Mouse (Mus musculus): ENCODE measurements at regions not wholly inside any gene's neighbourhood (a gene's known extent, or its start where the extent isn't known, plus 50 kb on each side); places are given as distances from the start of the nearest gene placed in this dataset.

DNA sequence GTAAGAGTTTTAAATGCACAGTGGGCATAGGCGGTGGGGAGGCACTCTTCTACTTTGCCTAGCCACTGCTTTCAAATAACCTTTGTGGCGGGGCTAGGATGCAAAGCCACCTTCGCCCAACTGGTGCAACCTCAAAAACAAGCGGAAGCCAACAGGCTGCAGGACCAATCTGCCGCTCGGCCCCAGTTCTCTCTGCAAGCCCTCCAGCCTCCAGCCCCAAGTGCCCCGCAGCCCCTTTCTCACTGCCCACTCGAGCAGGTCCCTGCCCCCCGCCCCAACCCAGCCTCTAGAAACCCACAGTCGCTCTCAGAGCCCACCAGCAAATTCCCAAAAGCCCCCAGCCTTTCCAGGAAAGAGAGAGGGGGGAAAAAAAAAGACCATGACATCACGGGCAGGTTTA, 89.6 kb upstream of the Ssbp2 start:
- DNase-seq: peak; percentile 54 to 71

DNA sequence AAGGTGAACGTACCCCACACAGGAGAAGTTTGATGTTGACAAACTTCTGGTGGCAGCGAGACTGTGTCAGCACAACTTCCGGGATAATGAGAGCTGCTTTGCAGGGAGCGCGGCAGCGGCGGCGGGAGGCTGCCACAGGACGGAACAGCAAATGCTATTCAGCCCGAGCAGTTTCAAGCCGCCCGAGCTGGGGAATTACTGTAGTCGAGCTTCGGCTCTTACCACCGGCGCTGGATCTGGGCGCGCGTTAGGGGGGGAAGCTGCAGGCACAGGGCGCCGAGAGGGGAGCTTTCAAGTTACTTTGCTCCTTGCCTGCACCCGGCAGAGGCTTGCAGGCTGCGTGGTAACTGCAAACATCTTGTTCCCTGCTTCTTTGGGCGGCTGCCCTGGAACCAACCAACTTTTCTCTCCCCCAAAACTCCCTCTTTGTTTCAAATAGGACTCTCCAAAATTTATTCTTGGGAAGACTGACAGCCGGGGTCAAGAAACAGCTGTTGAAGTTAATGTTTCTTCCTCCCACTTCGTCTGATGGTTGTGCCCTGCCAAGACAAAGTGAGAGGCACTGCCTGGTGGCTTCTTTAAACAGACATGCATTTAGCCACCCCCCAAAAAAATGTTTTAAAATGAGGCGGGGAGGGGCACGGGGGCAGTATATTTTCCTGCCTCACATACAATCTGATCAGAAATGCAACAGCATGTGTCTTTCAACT, 89.0 kb upstream of the Ssbp2 start:
- peak; percentile 97 for DNase-seq

DNA sequence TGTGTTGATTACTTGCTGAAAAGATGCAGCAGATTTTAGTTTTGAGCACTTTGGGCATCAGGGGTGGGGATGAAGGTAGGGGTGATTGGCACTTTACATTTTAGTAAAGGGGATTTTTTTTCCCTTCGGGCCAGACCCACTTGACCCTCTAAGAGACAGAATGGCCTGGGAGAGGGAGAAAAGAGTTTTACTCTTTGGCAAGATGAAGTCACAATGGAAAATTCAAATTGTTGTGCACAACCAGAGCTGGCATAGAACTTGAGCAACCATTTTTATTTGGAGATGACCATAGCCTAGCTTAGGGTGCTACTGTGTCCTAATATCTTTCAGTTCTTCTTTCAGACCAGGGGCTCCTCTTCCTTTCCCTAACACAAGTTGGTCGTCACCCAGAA, 88.5 kb upstream of the Ssbp2 start:
- DNase-seq: no peak

DNA sequence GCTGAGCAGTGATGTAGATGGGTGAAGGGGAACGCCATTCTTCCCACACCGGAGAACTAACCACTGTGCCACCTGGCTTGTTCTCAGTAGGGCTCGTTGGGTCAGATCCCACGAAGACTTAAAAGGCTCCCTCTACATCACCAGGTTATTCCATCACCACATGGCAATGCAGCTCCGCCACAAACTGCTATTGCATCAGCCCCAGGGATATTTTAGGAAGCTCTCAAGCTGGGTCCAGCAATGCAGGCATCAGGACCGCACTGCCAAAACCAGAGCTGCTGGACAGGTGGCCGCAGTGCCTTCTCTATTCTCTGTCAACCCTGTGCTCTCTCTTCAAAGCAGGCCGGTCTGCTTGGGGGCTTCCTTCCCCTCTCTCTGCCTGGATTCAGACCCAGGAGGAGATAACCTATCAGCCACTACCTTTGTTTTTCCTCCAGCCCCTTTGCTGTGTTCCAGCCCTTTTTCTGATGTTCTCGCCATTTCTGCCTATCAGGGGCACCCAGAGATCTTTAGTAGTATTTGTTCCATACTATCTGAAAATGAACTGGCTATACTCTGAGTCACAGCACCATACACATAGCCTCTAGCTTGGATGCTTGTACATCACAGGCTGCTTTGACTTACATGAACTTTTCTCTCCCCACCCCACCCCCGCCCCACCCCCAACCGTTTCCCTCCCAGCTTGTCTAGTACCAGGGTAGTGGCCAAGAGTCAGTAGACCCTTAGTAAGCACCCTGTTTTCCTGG, 87.8 kb upstream of the Ssbp2 start:
- DNase-seq: no peak

DNA sequence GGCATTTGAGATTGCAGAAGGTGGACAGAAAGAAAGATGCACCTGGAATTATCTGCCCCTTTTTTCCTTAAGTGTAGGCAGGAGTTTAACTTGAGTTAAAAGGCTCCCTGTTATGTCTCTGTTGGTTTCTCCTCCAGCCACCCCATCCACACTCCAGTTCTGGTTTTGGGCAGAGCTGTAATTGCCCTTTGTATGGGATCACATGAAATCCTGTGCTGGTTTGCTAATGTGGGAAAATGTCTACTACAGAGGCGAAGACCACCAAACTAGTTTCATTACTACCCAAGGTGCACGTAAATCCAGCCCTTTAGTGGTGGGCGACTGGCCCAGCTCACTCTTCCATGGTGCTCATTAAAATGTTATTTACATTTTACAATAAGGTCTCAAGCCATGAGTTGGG, 85.9 kb upstream of the Ssbp2 start:
- peak; percentile 82 for DNase-seq

DNA sequence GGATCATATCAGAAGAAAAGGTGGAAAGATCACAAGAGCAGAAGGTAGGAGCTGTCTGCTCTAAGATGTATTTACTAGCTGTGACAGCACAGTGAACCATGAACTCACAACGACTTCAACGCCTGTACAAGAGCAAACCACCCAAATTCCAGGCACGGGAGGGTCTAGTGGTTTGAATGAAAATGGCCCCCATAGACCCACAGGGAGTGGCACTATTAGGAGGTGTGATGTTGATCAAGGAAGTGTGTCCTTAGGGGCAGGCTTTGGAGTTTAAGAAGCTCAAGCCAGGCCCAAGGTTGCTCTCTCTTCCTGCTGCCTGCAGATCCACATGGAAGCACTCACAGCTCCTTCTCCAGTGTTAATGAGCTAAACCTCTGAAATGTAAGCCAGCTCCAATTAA, 83.5 kb upstream of the Ssbp2 start:
- no peak for DNase-seq

DNA sequence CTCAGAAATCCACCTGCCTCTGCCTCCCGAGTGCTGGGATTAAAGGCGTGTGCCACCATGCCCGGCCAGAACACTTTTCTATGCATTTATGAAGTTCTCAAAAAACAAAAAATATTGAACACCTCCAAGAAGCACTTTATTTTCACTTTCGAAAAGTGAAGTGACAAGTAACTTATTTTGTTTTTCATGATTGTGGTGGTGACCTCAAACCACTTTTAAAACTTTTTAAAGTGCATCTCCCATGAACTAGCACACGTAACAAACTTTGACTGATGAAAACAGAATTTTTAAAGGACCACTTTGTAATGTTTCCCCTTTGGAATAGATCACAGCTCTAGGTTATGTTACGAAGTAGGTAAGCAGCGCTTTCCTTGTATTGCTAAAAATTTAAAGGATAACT, 82.7 kb upstream of the Ssbp2 start:
- DNase-seq: no peak

DNA sequence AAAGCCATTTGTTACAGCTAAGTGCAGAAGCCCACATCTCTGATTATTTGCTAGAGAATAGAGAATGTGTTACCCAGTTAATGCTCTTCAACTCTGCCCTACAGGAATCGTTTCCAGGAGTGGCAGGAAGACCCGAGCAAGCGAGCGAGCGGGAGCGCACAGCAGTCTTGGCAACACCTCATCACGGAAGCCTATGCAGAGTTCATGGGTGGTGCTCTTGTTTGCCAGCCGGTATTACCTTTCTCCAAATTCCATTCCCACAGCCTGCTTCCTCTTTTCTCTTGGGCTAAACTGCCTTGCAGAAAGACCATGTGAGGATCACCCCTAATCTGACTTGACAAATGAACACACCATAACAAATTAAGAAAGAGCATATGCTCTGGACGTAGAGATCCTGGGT, 82.1 kb upstream of the Ssbp2 start:
- no peak for DNase-seq

DNA sequence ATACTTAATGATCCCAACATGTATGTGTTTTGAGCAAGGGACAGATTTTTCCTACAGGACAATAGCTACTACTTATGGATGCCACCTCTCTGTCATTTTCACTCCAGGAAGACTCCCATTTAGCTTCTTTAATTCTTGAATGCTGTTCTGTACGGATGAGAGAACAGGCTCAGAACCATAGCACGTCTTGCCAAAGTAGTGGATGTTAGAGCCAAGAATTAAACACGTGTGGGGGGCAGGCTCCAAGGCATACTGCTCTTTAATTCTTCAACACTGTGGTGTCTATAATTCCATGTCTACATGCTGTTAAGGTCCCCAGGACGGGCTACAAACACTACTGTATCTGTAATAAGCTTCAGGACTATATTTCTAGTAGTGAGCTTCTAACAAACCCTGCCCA, 74.7 kb upstream of the Ssbp2 start:
- no peak for DNase-seq

DNA sequence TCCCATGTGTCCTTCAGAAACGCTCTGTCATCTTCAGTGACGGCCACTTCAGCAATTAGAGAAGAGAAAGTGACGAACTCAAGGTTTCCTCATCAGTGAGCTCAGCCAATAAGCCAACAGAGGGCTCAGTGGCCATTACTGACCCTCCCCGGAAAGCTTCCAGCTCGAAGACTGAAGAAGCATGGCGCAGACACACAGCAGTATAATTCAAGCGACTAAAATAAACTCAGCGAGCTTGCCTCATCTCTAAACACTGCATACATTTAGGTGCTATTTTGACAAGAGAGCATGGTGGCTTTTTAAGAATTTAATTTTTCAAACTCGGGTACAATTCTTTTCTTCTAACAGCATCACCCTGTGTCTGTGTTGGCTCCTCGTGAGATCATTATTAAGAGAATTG, 72.2 kb upstream of the Ssbp2 start:
- DNase-seq: no peak

DNA sequence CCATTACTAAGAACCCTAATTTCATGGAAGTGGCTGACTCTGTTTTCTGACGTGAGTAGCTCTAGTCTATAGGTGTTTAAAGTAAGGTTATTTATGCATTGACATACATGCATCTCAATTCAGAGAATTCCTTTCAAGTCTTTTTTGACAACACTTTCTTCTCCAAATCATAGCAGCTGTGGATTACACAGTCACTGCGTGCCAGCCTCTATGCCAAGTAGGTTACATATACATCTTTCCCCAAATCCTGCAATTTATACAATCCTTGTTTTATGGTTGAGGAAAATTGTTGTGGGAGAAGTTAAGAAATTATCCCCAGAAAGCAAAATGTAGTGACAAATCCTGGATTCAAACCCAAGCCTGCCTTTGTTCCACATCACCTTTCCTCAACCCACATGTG, 56.5 kb upstream of the Ssbp2 start:
- no peak for DNase-seq

DNA sequence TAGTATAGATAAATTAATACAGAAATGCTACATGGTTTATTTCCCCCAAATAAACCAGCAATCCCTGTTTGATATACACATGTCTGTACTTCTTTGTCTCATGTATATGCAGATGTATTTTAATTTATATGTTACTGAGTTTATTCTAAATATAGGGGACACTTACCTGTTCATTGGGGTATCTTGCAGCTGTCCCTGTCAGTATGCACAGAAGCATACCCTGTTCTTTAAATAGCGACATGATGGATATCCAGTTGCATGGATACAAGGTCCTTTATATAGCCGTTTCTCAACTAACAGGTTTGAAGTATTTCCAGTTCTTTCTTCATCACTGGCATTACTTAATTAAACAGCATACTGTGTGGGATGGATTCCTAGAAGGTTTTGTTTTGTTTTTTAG, 55.1 kb upstream of the Ssbp2 start:
- DNase-seq: no peak

DNA sequence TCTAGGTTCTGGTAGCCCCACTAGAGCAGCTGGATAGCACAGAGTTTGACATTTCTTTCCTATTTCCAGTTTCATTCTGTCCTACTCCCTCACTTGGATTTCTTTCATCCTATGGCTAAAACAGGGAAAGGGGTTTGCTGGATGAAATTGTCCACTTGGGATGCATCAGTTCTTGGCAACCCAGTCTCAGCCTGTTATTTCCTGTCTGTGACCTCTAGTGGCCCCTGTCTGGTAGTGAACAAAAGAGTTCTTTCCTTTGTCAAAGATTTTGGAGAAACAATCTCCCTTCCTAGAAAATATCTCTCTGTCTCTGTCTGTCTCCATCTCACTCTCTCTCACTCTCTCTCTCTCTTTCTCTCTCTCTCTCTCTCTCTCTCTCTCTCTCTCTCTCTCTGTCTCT, 50.0 kb upstream of the Ssbp2 start:
- no peak for DNase-seq
